Mouse (Mus musculus) heart, embryonic 12.5 days (tissue): Measurements from ENCODE around the gene Fbxl3. TPM values are rescaled to one million over a fixed set of nuclear protein-coding genes. Genes with fewer than 3 reads are reported as not detected.

Experiments used
- ATAC-seq: fragments of 200-750 bp; cut with Nextera tagmentation; 2 replicates; pipeline ENCODE4 v1.8.0; 2017; ENCODE audit warnings: moderate TSS enrichment, moderate library complexity; ENCODE audit not compliant: insufficient number of reproducible peaks, low FRiP score
- H3K27ac ChIP-seq: fragments of 300-500 bp; sonication (generic); 2 replicates; pipeline ENCODE4 v1.5.1; 2016; ENCODE audit warnings: mild to moderate bottlenecking, moderate library complexity; ENCODE audit not compliant: poor library complexity, severe bottlenecking
- H3K27me3 ChIP-seq: fragments of 300-500 bp; sonication (generic); replicated peaks from 2 replicates; pipeline ENCODE4 v1.6.1; 2016; ENCODE audit warnings: mild to moderate bottlenecking, moderate library complexity
- H3K36me3 ChIP-seq: fragments of 300-500 bp; sonication (generic); 2 replicates; pipeline ENCODE4 v1.6.1; 2016; ENCODE audit warnings: mild to moderate bottlenecking, moderate library complexity
- H3K4me1 ChIP-seq: fragments of 300-500 bp; sonication (generic); replicated peaks from 2 replicates; pipeline ENCODE4 v1.6.1; 2016; ENCODE audit warnings: mild to moderate bottlenecking
- H3K4me2 ChIP-seq: fragments of 300-500 bp; sonication (generic); 2 replicates; pipeline ENCODE4 v1.6.1; 2016; ENCODE audit warnings: mild to moderate bottlenecking, moderate library complexity
- H3K4me3 ChIP-seq: fragments of 300-500 bp; sonication (generic); 2 replicates; pipeline ENCODE4 v1.5.1; 2016; ENCODE audit warnings: mild to moderate bottlenecking
- H3K9ac ChIP-seq: fragments of 300-500 bp; sonication (generic); 2 replicates; pipeline ENCODE4 v1.6.1; 2016; ENCODE audit warnings: mild to moderate bottlenecking, moderate library complexity
- H3K9me3 ChIP-seq: fragments of 300-500 bp; sonication (generic); replicated peaks from 2 replicates; pipeline ENCODE4 v1.6.1; 2016; ENCODE audit warnings: mild to moderate bottlenecking, moderate library complexity
- WGBS: fragments of 180-500 bp; shearing (Covaris S2); methylation state at CpG from one replicate; pipeline ENCODE4 v1.1.7; 2016; 5-methylcytosine and 5-hydroxymethylcytosine counted together
- polyA plus RNA-seq: library from polyadenylated mRNA; unstranded; fragments of >200 nt; fragmentation: Nextera tagmentation; extraction: Ambion mirVana; gene quantifications from 2 replicates; pipeline ENCODE4 v1.2.1, GENCODE M21; 2016

Fbxl3 gene
- polyA plus RNA-seq, 1 experiment from 2014 or later: 26.5 TPM

DNA sequence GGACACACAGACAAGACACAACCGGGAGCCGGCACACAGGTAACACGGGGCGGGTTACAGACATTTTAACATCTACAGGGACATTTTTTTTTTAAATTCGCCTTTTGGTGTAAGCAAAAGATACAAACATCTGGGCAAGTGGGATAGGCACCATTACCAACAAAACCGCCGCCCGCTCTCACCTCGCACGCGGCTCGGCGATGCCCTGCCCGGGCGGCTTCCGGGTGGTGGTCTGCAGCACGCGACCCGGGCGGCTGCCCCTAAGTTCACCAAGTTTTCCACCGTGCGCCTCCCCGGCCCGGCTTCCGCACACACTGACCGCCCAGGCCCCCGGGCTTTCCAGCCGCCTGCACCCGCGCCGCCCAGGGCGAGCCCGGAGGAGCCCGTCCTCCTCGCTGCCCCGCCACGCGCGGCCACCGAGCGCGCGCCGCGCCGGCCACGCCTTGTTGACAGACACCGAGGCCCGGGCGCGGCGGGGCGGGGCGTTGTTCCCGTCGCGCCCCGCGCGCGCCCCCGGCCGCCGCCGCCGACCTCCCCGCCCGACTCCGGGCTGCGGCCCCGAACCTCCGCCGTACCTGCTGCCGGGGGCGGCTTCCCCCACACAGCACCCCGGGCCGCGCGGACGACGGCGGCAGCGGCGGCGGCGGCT is 655 bp downstream of the Fbxl3 start:
- Histone ChIP-seq H3K4me3 (peak overlapping the region; percentile 94), H3K9ac (peak overlapping the region; percentile 99), H3K4me2 (peak overlapping the region; percentile 62), H3K27ac (peak overlapping the region; percentile 100), H3K4me1 (peaks cover 16% of the 10 kb centered on the region), H3K36me3 (peaks cover 18% of the 10 kb centered on the region), H3K9me3 (no peaks in the 10 kb centered on the region), H3K27me3 (no peaks in the 10 kb centered on the region)
- WGBS: under 1% methylated on average over 78 of the region's 86 CpGs
- ATAC-seq: peak; percentile 90

DNA sequence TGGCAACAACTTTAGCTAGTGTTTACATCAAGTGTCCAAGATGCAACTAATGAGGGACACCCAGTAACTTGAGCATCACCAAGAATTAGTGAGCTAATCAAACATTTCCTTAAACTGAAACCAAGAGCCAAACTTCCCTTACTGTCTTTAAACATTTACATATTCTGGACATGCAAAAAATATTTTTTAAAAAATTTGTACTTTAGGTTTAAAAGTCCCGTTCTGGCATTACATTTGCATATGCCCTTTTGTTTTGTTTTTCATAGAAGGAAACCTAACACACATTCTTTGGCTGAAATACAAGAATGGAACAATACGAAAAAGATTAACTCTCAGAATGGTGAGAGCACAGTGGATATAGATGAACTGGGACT is 1.2 kb downstream of the Fbxl3 start:
- H3K27me3 ChIP-seq: no peaks in the 10 kb centered on the region
- H3K36me3 ChIP-seq: peaks cover 21% of the 10 kb centered on the region
- ATAC-seq: no peak
- 1% methylated on average over 2 of the region's 2 CpGs for WGBS
- no peaks in the 10 kb centered on the region for H3K9me3 ChIP-seq
- H3K9ac ChIP-seq: peak overlapping the region; percentile 99
- H3K4me1 ChIP-seq: peaks cover 19% of the 10 kb centered on the region
- H3K4me2 ChIP-seq: peak overlapping the region; percentile 61
- H3K4me3 ChIP-seq: peak overlapping the region; percentile 94
- H3K27ac ChIP-seq: peak overlapping the region; percentile 100; the same call in 1 of the 2 replicates

DNA sequence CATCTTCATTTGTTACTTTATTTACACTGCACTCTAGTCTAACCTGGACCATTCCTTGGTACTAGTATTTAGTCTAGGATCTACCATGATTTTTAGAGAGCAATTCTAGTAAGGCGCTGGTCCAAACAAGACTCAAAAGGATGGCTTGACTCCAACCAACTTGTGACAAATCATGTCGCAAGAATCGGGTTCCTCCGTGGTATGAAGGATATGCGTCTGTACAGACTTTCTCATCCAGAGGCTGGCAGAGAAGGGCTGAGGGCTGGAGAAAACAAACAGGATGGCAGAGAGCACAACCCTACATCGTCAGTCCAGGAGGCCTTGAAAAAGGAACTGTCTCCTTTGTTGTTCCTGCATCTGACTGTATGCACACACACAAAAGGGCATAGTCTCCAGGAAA is 2.7 kb downstream of the Fbxl3 start:
- H3K9me3 ChIP-seq: no peaks in the 10 kb centered on the region
- ATAC-seq: no peak
- no peak overlapping the region for H3K4me3 ChIP-seq
- H3K4me2 ChIP-seq: no peak overlapping the region
- peaks cover 26% of the 10 kb centered on the region for H3K4me1 ChIP-seq
- H3K27me3 ChIP-seq: no peaks in the 10 kb centered on the region
- H3K27ac ChIP-seq: no peak overlapping the region
- WGBS: 81% methylated on average over 6 of the region's 6 CpGs
- H3K9ac ChIP-seq: no peak overlapping the region
- H3K36me3 ChIP-seq: peaks cover 21% of the 10 kb centered on the region

GRCm38 (mm10) chr14:103095826-103096225 is 3.5 kb downstream of the Fbxl3 start:
- no peak overlapping the region for H3K4me3 ChIP-seq
- peaks cover 27% of the 10 kb centered on the region for H3K36me3 ChIP-seq
- no peak overlapping the region for H3K27ac ChIP-seq
- H3K4me1 ChIP-seq: peaks cover 26% of the 10 kb centered on the region
- no peaks in the 10 kb centered on the region for H3K27me3 ChIP-seq
- H3K9ac ChIP-seq: no peak overlapping the region
- WGBS: 88% methylated on average over 8 of the region's 8 CpGs
- ATAC-seq: no peak
- no peaks in the 10 kb centered on the region for H3K9me3 ChIP-seq
- no peak overlapping the region for H3K4me2 ChIP-seq

DNA sequence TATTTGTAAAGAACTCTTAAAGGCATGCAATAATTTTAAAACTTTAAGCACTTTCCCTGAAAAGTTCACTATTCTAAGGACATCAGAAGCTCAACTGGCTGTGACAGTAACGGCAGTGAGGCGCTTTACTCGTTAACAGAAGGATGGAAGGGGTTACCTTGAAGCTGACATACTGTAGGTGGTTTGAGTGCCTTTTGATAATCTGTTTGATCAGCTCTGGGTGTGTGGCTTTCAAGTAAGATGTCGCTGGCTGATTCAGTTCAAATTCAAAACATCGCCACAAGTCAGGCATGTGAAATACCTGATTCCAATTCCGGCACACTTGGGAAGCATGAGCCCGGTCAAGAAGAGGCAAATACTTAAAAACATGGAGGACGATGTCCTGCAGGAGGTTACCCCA is 4.3 kb downstream of the Fbxl3 start:
- Histone ChIP-seq H3K36me3 (peaks cover 29% of the 10 kb centered on the region), H3K4me3 (no peak overlapping the region), H3K9ac (no peak overlapping the region), H3K9me3 (no peaks in the 10 kb centered on the region), H3K27ac (no peak overlapping the region), H3K4me2 (no peak overlapping the region), H3K4me1 (peaks cover 26% of the 10 kb centered on the region), H3K27me3 (no peaks in the 10 kb centered on the region)
- 93% methylated on average over 8 of the region's 8 CpGs for WGBS
- ATAC-seq: no peak

- H3K27ac ChIP-seq: no peak overlapping the region
- peaks cover 37% of the 10 kb centered on the region for H3K36me3 ChIP-seq
- no peaks in the 10 kb centered on the region for H3K9me3 ChIP-seq
- no peak overlapping the region for H3K4me3 ChIP-seq
- WGBS: 46% methylated on average over 4 of the region's 4 CpGs
- no peak overlapping the region for H3K9ac ChIP-seq
- no peak overlapping the region for H3K4me2 ChIP-seq
- no peaks in the 10 kb centered on the region for H3K27me3 ChIP-seq
- no peak for ATAC-seq
- H3K4me1 ChIP-seq: peaks cover 26% of the 10 kb centered on the region
These were observed 5.7 kb downstream of the Fbxl3 start for GRCm38 (mm10) chr14:103093670-103094069.

DNA sequence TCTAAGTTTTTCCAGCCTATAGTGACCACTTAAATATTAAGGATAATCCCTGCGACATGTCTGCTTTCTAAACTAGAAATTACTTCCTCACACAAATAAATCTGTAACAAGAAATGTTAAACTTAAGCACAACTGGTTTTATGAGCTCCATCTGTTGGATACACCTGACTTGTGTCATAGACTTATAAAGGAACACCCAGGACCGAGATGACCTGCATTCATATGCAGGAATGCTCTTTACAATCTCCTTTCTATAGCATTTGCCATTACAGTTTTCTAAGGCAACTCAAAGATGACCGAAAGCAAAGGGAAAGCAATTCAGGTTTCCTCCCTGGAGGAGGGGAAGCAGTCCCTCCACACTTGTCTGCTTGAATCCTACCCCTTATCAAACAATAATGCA is 6.1 kb downstream of the Fbxl3 start:
- no peak overlapping the region for H3K4me3 ChIP-seq
- H3K9ac ChIP-seq: no peak overlapping the region
- H3K36me3 ChIP-seq: peaks cover 41% of the 10 kb centered on the region
- WGBS: 88% methylated on average over 3 of the region's 3 CpGs
- H3K4me2 ChIP-seq: no peak overlapping the region
- ATAC-seq: no peak
- no peak overlapping the region for H3K27ac ChIP-seq
- peaks cover 26% of the 10 kb centered on the region for H3K4me1 ChIP-seq
- H3K9me3 ChIP-seq: no peaks in the 10 kb centered on the region
- H3K27me3 ChIP-seq: no peaks in the 10 kb centered on the region

- no peak for ATAC-seq
- H3K27ac ChIP-seq: no peak overlapping the region
- no peaks in the 10 kb centered on the region for H3K27me3 ChIP-seq
- no peak overlapping the region for H3K4me3 ChIP-seq
- H3K36me3 ChIP-seq: peaks cover 54% of the 10 kb centered on the region
- peaks cover 15% of the 10 kb centered on the region for H3K4me1 ChIP-seq
- H3K4me2 ChIP-seq: no peak overlapping the region
- H3K9ac ChIP-seq: no peak overlapping the region
- no peaks in the 10 kb centered on the region for H3K9me3 ChIP-seq
- 72% methylated on average over 6 of the region's 6 CpGs for WGBS
These were observed 10.7 kb downstream of the Fbxl3 start for GRCm38 (mm10) chr14:103088624-103089023.

DNA sequence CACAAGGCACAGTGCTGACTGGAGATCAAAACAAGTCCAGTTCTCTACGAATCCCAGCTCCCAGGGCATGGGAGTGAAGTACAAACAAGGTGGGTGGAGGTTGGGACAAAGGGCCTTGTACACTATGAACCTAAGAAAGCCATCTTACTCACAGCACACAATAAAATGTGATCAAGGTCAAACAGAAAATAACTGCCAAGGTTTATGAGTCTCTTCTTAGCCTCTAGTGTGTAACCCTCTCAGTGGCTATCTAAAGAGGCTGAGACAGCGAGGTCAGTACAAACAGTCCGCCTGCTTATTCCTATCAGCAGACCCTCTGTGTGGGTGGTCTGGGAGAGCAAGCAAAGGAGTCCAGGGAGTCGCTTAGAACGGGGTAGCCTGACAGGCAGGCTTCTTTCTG is 11.5 kb downstream of the Fbxl3 start:
- no peak for ATAC-seq
- H3K9me3 ChIP-seq: no peaks in the 10 kb centered on the region
- H3K9ac ChIP-seq: no peak overlapping the region
- no peak overlapping the region for H3K4me3 ChIP-seq
- H3K27me3 ChIP-seq: no peaks in the 10 kb centered on the region
- H3K4me2 ChIP-seq: no peak overlapping the region
- 69% methylated on average over 5 of the region's 5 CpGs for WGBS
- no peak overlapping the region for H3K27ac ChIP-seq
- peaks cover 57% of the 10 kb centered on the region for H3K36me3 ChIP-seq
- H3K4me1 ChIP-seq: peaks cover 12% of the 10 kb centered on the region

DNA sequence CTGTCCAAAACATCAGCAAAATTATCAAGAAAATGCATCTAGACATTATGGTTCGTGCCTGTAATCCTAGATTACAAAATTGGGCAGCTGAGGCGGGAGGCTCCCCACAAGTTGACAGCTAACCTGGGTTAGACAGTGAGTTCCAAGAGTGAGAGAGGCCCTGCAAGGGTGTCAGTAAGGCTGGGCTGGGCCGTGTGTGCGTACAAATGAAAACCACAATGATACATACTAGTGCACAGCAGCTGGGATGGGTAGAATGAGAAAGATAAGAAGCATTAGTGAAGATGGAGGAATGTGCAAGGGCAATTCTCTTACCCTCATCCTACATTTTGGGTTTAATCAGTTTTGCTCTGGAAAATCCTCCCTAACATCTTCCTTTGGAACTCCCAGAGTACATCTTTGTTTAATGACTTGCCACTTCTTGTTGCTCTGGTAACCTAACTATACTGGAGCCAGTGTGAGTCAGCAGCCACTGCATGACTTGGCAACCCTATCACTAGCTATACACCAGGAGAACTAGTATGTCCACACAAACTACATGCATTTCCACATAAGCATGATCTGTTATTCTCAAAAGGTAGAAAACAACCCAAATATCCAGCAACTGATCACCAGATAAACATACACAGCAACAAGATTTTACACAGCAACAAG is 12.6 kb downstream of the Fbxl3 start:
- Histone ChIP-seq H3K4me2 (no peak overlapping the region), H3K9me3 (no peaks in the 10 kb centered on the region)
- ATAC-seq: peak; percentile 93

DNA sequence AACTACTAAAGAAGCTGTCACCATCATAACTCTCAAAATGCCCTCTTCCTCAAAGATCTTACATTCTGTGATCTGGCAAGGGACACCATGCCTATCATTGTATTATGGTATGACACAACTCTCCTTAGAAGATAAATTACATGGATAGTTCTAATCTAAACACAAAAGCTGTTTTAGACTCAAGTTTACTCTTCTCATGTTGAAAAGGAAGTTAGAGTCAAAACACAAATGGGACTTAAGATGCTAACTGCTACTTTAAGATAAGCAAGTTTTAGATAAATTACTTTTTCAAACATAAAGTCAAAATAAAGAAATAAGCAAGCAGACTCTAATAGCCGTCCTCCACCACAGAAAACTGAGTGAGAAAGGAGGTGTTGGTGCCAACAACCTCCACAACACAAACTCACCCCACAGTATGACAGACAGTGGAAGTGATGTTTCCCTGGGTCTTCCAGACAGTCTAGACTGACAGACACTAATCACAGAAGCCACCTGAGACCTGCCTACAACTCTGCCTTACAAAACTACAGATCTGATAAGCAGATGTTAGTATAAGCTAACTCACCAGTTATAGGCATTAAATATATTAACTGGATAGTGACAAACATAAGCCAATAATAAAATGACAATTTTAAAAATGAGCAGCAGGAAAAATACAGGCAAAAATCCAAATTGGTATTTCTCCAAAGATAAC is 13.4 kb downstream of the Fbxl3 start:
- H3K4me3 ChIP-seq: no peak overlapping the region
- peaks cover 5% of the 10 kb centered on the region; the same call in 1 of the 2 replicates for H3K4me1 ChIP-seq
- ATAC-seq: no peak
- H3K27me3 ChIP-seq: no peaks in the 10 kb centered on the region
- no peaks in the 10 kb centered on the region for H3K9me3 ChIP-seq
- H3K36me3 ChIP-seq: peaks cover 58% of the 10 kb centered on the region
- H3K27ac ChIP-seq: peak overlapping the region; percentile 34; the same call in 1 of the 2 replicates
- WGBS: 84% methylated on average over 1 of the region's 1 CpGs
- H3K9ac ChIP-seq: no peak overlapping the region
- no peak overlapping the region for H3K4me2 ChIP-seq

More for the DNA sequence above, 12.6 kb downstream of the Fbxl3 start:
- Histone ChIP-seq H3K36me3 (peaks cover 59% of the 10 kb centered on the region), H3K4me3 (no peak overlapping the region), H3K27ac (no peak overlapping the region), H3K9ac (no peak overlapping the region), H3K4me1 (peaks cover 8% of the 10 kb centered on the region), H3K27me3 (no peaks in the 10 kb centered on the region)
- 85% methylated on average over 4 of the region's 4 CpGs for WGBS
